Mouse (Mus musculus): ENCODE data around the gene Rnaseh2c.
A peak's percentile ranks its signal among the peaks of the same experiment; 100 is the strongest.

The Rnaseh2c gene

DNA sequence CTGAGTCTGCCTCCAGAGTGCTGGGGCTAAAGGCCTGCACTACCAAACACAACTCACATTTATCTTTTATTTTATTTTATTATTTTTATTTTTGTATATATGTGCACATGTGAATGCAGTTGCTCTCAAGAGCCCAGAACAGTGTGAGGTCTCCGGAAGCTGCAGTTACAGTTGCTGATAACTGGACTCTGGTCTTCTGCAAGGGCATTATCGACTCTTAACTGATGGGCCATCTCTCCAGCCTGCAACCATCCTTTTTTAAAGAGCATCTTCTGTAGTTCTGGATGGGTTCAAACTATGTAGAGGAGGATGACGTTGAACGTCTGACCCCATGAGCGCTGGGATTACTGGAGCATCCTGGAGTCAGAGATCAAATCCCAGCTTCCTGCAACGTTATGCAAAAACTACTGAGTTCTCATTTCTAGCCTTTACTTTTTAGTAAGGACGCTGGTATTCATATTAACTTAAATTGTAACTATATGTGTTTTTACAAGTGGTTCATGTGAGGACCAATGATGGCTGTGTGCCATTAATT is 34.4 kb downstream of the Rnaseh2c start:
- no peak for DNase-seq (ENCODE audit: low read depth, low spot score)

DNA sequence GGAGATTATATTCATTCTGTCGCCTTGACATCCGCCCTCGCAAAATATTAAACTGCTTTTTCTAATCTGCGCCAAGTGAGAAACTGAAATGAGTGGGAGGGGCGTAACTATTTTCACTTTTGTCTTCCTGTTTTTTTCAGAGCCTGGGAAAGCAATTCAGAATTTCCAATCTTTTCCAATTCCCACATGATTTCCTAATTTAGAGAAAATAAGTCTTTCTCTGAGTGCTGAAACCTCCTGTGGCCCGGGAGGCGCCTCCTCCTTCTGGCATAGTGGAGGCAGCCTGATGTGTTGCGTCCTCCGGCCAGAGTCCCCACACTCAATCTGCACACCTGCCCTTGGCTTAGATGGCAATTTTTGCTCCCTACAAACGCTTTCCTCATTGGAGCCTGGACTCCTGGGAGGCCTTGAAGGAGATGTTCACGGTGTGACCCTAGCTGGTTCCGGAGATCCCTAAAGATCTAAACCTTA is 34.9 kb downstream of the Rnaseh2c start:
- DNase-seq (ENCODE audit: low read depth, low spot score) = peak; percentile 48

DNA sequence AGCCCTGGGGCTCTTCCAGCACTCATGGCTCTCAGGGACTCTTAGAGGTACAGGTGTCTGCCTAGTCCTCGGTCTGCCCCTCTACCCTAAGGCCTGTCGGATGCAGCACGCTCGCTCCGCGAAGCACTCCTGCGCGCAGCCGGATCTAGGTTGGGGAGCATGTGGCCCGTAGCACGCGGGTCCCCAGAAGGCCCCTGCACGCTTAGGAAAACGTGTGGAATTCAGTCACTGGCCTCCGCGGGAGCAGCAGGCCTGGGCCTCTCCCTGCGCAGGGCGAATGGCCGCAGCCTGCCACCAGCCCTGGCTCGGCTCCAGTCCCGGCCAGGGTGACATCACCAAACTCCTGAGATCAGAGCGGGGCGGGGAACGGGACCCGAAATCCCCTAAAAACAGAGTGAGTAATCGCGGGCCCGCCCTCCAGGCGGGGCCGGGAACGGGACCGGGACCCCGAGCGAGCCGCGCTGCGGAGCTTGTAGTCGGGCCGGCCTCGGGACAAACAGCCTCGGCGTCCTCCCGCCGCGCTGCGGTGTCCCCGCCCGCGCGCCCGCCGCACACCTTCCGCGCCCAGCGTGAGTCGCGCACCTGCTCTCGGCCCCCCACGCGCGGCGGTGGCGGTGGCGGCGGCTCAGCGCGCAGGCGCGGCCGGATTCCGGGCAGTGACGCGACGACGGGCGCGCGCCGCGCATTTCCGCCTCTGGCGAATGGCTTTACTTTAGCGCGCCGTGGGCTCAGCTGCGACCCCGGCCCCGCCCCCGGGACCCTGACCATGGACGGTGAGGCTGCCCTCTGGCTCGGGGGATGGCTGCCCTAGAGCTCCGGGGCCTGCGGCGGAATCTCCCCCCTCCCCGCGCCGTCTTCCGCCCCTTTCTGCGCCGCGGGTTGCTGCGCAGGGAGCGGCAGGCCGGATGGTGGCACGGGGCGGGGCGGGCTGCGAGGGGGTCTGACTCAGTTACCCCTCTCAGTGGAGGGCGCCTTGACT is 35.7 kb downstream of the Rnaseh2c start, which contains the start of gene Rela:
Rela (plus strand) TSS at position 415 of the 979 bp plus-strand sequence.
- peak; percentile 60 for DNase-seq (ENCODE audit: low read depth, low spot score)

DNA sequence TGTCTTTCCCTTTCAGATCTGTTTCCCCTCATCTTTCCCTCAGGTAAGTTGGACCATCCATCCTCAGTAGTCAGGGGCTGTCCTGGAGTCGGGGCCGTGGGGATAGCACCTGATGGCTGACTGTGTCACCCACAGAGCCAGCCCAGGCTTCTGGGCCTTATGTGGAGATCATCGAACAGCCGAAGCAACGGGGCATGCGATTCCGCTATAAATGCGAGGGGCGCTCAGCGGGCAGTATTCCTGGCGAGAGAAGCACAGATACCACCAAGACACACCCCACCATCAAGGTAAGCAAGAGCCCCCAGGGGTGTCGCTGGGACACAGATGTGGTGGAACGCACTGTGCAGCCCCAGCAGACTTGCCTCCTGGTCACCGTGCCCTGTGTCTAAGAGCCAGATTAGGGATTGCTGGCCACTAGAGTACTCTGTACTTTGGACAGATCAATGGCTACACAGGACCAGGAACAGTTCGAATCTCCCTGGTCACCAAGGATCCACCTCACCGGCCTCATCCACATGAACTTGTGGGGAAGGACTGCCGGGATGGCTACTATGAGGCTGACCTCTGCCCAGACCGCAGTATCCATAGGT is 36.8 kb downstream of the Rnaseh2c start:
- DNase-seq (ENCODE audit: low read depth, low spot score) = no peak

DNA sequence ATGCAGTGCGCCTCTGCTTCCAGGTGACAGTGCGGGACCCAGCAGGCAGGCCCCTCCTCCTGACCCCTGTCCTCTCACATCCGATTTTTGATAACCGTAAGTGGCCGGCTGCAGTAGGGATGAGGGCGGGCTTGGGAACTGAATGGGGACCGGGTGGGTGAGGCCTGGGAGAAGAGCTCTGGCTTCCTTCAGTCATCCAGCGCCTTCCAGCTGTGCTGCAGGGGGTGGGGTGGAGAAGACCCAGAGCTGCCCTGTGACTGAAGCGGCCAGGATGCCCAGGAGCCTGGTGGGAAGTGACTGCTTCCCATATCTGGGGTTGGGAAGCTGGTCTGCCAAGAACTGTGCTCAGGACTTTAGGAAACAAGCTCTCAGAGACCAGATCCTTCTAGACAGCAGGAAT is 38.7 kb downstream of the Rnaseh2c start:
- no peak for DNase-seq (ENCODE audit: low read depth, low spot score)

DNA sequence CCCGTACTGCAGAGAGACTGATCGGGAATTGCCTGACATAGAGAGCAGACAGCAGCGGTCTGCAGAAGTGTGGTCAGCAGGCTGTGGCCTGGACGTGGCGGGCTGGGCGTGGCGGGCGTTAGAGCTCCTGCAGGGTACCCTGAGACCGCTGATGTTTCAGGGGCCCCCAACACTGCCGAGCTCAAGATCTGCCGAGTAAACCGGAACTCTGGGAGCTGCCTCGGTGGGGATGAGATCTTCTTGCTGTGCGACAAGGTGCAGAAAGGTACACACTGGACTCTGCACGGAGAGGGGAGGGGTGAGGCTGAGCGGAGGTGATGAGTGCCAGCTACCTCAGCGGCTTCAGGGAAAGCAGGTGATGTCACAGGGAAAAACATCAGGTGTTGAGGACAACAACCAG is 39.3 kb downstream of the Rnaseh2c start:
- DNase-seq (ENCODE audit: low read depth, low spot score) = no peak

DNA sequence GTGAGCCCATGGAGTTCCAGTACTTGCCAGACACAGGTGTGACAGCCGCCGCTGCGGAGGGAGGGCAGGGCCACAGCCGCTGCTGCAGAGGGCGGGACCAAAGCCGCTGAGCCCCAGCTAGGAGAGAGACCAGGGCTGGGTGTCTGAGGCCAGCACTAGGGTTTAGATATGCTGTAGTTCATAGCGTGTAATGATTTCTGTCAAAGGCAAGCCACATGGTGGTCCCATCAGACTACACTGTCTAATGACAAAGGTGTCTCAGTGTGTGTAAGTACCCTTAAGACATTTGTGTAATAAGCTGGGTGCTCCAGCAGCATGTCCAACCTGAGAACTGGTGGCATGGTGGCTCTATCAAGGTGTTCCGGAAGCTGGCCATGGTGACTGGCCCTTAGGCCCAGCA is 40.0 kb downstream of the Rnaseh2c start:
- no peak for DNase-seq (ENCODE audit: low read depth, low spot score)

DNA sequence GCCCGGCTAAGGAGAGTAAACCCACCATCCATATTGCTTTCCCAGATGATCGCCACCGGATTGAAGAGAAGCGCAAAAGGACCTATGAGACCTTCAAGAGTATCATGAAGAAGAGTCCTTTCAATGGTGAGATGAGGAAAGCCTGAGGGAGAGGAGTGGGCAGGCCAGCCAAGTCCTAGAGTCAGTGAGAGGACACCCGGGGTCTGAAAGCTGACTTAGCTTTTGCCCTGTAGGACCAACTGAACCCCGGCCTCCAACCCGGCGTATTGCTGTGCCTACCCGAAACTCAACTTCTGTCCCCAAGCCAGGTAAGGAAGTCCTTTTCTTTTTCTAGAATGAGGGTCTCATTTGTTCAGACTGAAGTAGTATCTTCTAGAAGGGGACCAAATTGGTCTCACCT is 43.6 kb downstream of the Rnaseh2c start:
- no peak for DNase-seq (ENCODE audit: low read depth, low spot score)

DNA sequence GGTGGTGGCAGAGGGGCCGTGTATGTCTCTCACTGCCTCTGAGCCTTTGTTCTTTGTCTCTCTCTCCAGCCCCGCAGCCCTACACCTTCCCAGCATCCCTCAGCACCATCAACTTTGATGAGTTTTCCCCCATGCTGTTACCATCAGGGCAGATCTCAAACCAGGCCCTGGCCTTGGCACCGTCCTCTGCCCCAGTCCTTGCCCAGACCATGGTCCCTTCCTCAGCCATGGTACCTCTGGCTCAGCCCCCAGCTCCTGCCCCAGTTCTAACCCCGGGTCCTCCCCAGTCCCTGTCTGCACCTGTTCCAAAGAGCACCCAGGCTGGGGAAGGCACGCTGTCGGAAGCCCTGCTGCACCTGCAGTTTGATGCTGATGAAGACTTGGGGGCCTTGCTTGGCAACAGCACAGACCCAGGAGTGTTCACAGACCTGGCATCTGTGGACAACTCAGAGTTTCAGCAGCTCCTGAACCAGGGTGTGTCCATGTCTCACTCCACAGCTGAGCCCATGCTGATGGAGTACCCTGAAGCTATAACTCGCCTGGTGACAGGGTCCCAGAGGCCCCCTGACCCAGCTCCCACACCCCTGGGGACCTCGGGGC is 45.2 kb downstream of the Rnaseh2c start:
- DNase-seq (ENCODE audit: low read depth, low spot score) = no peak

DNA sequence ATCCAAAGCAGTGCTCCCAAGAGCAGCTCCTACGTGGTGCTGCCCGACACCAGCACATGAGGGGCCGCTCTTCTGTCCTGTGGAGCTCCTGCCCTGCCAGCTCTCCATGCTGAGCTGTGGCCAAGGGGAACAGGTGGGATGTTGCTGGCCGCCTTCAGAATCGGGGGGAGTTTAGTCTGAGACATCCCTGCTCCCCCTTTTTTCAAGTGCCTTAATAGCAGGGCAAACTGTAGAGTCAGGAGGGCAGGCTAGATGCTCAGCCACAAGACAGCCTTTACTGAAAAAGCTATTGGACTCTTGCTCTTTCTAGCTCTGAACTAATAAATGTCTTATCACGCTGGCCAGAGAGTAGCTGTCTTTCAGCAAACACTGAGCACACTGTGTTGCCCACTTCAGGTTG is 46.1 kb downstream of the Rnaseh2c start:
- DNase-seq (ENCODE audit: low read depth, low spot score) = no peak

DNA sequence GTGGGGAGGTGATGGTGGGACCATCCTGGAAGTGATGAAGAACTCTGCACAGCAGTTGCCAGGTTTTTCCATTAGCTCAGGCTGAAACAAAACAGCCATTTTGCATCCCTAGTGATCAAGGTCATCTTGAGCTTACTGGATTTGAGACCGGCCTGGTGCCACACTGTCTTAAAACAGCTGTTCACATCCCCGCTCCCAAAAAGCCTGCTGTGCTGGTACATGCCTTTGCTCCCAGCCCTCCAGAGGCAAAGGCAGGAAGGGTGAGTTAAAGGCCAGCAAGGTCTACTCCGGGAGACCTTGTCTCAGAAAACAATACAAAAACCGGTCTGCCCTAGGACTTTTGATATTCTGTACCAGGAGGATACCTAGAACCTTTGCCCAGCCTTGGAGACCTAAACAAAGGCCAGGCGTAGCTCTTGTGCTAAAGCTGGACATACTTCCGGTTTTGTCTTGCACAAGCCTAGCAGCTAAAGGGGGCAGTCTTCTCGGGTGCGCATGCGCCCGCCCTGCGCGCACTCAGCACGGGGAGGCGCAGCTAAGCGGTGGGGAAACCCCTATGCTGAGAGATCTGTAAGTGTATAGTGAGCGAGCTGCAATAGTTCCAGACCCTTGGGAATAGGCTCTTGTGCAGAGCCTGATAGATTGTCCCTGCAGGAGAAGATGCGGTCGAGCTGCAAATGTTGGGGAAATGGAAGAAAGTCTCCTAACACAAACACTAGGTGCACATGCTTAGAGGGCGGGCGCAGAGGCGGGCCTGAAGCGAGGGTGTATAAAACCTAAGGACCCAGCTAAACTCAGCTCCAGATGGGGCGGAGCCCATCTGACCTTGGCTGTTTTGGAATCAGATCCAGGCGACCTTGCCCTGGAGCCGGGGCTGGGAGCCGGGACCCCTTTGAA is 47.0 kb downstream of the Rnaseh2c start:
- peak; percentile 86 for DNase-seq (ENCODE audit: low read depth, low spot score)

DNA sequence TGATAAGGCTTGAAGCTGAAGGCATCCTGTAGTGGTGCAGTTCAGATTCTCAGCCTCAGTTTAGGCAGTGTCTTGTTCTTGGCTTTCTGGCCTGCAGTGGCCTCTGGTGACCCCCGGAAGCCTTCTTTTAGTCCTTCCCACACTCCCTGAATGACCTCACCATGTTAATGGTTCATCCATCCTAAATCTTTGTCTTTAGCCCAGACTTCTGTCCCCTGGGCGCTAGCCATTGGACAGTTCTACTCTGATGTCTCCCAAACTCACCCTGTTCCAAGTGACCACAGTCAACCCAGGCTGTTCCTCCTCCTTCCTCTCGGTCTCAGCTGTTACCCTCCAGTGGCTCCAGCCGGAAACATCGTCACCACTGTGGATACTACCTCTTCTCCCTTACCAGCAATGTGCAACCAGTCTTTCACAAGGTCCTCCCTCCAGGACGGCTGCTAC is 47.6 kb downstream of the Rnaseh2c start:
- no peak for DNase-seq (ENCODE audit: low read depth, low spot score)

DNA sequence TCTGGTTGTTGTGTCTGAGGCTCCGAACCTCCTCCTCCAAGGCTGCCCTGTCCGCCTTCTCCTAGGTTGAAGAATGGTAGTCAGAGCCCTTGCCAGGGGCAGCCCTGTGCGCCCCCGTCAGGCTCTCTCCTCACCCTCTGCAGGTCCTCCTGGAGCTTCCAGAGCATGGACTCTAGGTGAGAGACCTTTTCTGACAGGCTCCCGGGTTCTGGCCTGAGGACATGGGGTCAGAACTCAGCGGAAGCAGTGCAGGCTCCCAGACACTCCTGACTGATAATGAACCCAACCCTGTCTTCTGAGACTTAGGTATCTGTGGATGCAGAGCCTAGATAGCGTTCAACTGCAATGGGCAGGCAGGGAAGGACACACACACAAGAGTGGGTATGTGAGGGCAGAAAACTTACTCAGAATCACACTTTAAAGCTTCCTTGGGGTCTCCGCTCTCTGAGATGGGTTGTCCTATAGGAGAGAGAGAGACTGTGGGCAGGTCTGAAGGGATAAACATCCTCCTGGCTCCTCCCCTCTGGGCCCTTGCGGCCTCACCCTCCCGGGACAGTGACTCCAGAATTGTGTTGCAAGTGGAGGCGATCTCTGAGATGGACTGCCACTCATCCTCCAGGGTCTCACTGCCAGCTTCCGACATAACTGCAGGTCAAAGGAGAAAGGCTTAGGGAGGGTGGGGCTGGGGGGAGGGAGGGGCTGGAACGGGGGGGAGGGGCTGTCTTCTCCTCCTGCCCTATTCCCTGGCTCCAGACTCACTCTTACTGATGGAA is 50.0 kb downstream of the Rnaseh2c start:
- DNase-seq (ENCODE audit: low read depth, low spot score) = no peak

DNA sequence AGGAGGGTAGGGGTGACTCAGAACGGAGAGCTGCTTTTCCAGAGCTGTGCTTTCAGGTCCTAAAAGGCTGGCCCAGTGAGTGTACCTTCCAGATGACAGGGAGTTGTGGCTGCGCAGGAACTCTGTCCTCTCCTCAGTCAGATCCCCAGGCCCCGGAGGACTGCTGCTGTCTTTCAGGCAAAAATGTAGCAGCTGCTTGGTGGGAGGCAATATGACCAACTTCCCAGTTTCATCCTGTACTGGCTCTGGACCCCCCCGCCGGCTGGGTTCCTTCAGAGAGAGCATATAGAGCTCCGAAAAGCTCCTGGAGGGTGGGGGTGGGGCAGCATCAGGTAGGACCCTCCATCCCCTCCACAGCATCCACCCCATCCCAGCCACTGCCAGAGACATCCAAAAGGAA is 50.9 kb downstream of the Rnaseh2c start:
- no peak for DNase-seq (ENCODE audit: low read depth, low spot score)

DNA sequence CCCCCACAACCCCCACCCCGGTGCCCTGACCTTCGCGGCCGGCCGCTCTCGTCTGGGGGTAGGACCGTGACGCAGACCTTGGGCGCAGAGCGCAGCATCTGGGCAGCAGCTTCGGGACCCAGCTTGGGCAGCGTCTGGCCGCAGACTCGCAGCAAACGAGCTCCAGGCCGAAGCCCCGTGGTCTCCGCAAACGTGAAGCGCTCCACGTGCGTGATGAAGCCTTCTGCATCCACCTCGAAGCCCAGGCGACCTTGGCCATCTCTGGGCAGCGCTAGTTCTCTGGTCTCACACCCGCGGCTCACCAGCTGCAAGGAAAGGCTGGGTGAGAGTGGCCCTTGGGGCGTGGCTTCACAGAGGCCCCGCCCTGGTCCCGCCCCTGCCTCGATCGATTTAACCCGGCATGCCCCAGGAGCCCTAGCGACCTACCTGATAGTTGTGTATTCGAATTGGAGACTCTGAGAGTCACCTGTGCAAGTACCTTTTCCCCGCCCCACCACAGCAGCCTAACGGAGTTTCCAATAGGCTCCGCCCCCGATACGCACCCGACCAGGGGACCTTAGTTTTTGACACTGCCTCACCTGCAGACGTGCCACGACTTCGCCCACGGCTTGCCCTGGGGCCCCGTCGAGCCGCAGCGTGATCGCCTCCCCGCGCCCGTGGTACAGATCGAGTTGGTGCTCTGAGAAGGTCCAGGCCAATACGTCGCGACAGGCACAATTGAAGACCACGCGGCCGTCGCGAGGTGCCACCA is 52.5 kb downstream of the Rnaseh2c start:
- no peak for DNase-seq (ENCODE audit: low read depth, low spot score)

DNA sequence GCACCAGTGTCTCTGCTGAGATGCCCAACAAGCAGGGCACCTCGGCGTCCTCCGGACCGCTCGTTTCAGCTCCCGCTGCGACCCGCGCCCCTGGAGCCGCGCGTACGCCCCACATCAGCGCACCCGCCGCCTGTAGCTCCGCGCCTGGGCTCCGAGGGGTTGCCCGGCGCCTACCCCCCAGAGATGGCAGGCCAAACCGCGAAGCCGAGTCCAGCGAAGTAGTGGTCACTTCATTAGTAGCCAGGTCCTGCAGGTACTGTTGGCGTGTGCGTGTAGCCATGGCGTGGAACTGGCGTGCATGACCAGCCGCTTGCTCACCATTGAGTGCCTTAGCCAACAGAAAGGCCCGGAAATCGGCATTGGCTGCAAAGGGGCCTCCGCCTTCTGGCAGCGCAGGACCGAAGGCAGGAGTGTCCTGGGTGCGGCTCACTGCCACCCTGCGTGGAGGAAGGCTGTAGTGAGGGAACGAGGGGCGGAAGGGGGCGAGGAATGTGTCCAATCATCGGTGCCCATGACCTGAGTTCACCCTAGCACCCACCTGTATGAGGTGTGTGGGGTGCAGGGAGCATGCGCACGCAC is 53.1 kb downstream of the Rnaseh2c start:
- DNase-seq (ENCODE audit: low read depth, low spot score) = no peak

Measured in telencephalon, adult 2 months (tissue).